Mouse (Mus musculus): ENCODE data around the gene Kif3a.

DNA sequence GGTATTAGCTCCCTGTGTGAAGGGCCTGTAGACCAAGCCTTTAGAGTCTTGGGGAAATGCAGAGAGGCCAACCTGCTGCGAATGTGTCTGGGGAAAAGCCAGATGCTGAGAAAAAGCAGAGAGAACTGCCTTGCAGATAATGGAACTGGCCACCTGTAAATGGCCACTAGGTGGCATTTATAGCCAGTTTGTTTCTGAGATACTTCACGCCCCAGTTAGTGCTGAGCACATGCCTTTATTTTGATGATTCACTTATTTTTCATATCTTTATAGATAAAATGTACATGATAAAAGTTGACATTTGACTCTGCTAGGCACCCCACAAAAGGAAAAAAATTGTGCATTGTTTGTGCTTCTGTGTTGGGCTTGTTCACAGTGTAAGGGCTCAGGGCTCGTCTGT, 17.7 kb downstream of the Kif3a start:
- TF ChIP-seq POLR2A (IDR thresholded peaks at IDR 0.05; ENCODE audit: low read depth, low read length) (no peak), CTCF (IDR thresholded peaks at IDR 0.05; ENCODE audit: extremely low read depth, insufficient read length, insufficient replicate concordance, low read depth, low read length) (peak; percentile 26; the same call in 1 of the 2 replicates)
